Mouse (Mus musculus) fat pad, adult 2 months (tissue): ENCODE data around the gene Cnpy1.

Experiments
- DNase-seq: peaks from one replicate; pipeline ENCODE4 v3.0.0-alpha.2; 2011; ENCODE audit warnings: low read depth, low spot score; ENCODE audit errors: extremely low read depth

Gene Cnpy1

GRCm38 (mm10) chr5:28245574-28245973, at the start of gene Cnpy1:
Cnpy1 (minus strand) TSS chr5:28245806.
- DNase-seq, result no peak

GRCm38 (mm10) chr5:28293990-28294389, 48.4 kb upstream of the Cnpy1 start:
- DNase-seq, result no peak

GRCm38 (mm10) chr5:28292281-28292680, 46.7 kb upstream of the Cnpy1 start:
- no peak for DNase-seq

- DNase-seq, result no peak
Measured at GRCm38 (mm10) chr5:28291118-28291850, 45.7 kb upstream of the Cnpy1 start.

GRCm38 (mm10) chr5:28290630-28291029, 45.0 kb upstream of the Cnpy1 start:
- DNase-seq, result no peak

- no peak for DNase-seq
Measured at GRCm38 (mm10) chr5:28289111-28289510, 43.5 kb upstream of the Cnpy1 start.

- DNase-seq, result no peak
Measured at GRCm38 (mm10) chr5:28277279-28277678, 31.7 kb upstream of the Cnpy1 start.

- no peak for DNase-seq
Measured at GRCm38 (mm10) chr5:28272836-28273235, 27.2 kb upstream of the Cnpy1 start.

GRCm38 (mm10) chr5:28269469-28269991, 23.9 kb upstream of the Cnpy1 start:
- DNase-seq, result no peak

- no peak for DNase-seq
Measured at GRCm38 (mm10) chr5:28267576-28267975, 22.0 kb upstream of the Cnpy1 start.

GRCm38 (mm10) chr5:28265653-28266052, 20.0 kb upstream of the Cnpy1 start:
- DNase-seq, result no peak

- DNase-seq, result no peak
Measured at GRCm38 (mm10) chr5:28263852-28264251, 18.2 kb upstream of the Cnpy1 start.

- no peak for DNase-seq
Measured at GRCm38 (mm10) chr5:28262070-28262469, 16.5 kb upstream of the Cnpy1 start.

GRCm38 (mm10) chr5:28259939-28260338, 14.3 kb upstream of the Cnpy1 start:
- DNase-seq, result no peak

GRCm38 (mm10) chr5:28259385-28259784, 13.8 kb upstream of the Cnpy1 start:
- no peak for DNase-seq

- DNase-seq, result no peak
Measured at GRCm38 (mm10) chr5:28257816-28258215, 12.2 kb upstream of the Cnpy1 start.

- no peak for DNase-seq
Measured at GRCm38 (mm10) chr5:28252999-28253398, 7.4 kb upstream of the Cnpy1 start.

- DNase-seq, result no peak
Measured at GRCm38 (mm10) chr5:28252260-28252659, 6.7 kb upstream of the Cnpy1 start.

GRCm38 (mm10) chr5:28251211-28251764, 5.7 kb upstream of the Cnpy1 start:
- DNase-seq, result no peak

- no peak for DNase-seq
Measured at GRCm38 (mm10) chr5:28250479-28250878, 4.9 kb upstream of the Cnpy1 start.

GRCm38 (mm10) chr5:28245121-28245520, 485 bp downstream of the Cnpy1 start:
- DNase-seq, result no peak

- DNase-seq, result no peak
Measured at GRCm38 (mm10) chr5:28243501-28244177, 2.0 kb downstream of the Cnpy1 start.
